Mouse (Mus musculus) thymus, postnatal 0 days (tissue): ENCODE measurements around the gene Timm29. TPM values are rescaled to one million over a fixed set of nuclear protein-coding genes. Genes with fewer than 3 reads are reported as not detected.

Source experiments
- DNase-seq: peaks from one replicate; pipeline ENCODE4 v3.0.0-alpha.2; 2015; ENCODE audit warnings: low spot score
- microRNA counts: library from miRNA; unstranded; fragments of <30 nt; microRNA quantifications from one replicate; lab custom pipeline; 2015
- microRNA-seq: library from miRNA; unstranded; fragments of <30 nt; microRNA quantifications from one replicate; pipeline ENCODE4, GENCODE M21; 2016; ENCODE audit warnings: borderline number of aligned reads
- polyA plus RNA-seq: library from polyadenylated mRNA; unstranded; fragments of >200 nt; fragmentation: Nextera tagmentation; extraction: Ambion mirVana; gene quantifications from 2 replicates; pipeline ENCODE4 v1.2.1, GENCODE M21; 2015

The Timm29 gene
- polyA plus RNA-seq, 1 experiment from 2014 or later = 30.9 TPM

DNA sequence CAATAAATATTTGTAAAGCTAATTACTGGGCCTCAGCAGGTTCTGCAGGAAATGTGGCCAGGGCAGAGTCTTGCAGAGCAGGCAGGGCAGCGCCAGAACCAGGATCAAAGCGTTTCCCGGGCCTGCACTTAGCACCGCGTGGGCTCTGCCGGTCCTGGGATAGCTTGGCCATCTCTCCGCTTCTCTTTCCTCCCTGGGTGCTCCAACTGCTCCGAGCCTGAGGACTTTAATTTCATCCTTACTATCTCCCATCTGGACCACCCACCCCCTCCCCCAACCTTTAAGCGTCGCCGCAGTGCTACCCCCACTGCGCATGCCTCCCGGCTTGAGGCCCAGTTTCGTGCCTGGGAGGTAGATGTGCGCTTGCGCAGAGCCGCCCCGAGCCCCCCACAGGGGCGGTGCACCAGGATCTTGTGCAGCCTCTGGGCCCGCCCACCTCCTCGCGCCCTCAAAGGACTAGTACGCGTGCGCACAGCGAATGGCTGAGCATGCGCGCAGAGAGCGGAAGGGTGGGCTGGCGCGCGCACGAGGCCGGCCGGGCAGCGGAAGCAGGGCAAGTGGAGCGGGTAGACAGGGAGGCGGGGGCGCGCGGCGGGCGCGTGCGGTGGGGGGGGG is 23.2 kb downstream of the Timm29 start, which contains the start of gene Smarca4:
Gene Smarca4, plus strand, starts transcription at position 553 of the 615 bp plus-strand sequence.
- DNase-seq = peak; percentile 100

DNA sequence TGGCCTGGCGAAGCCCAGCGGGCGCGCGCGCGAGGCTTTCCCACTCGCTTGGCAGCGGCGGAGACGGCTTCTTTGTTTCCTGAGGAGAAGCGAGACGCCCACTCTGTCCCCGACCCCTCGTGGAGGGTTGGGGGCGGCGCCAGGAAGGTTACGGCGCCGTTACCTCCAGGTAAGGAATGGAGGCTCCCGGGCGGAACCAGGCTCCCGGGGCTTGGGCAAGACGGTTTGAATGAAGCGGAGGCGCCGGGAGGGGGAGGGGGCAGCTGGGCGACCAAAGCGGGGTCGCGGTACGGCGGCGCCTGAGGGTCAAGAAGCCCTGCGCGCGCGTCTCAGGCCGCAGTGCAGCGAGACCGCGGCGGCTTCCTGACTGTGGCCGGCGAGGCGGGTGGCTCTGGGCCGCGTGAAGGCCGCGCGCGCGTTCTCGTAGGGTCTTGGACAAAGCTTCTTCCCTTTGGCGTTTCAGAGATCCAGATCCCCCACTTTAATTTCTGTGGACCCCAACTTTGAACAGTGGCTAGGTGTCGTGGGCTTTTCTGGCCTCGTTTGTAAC is 23.8 kb downstream of the Timm29 start:
- no peak for DNase-seq

DNA sequence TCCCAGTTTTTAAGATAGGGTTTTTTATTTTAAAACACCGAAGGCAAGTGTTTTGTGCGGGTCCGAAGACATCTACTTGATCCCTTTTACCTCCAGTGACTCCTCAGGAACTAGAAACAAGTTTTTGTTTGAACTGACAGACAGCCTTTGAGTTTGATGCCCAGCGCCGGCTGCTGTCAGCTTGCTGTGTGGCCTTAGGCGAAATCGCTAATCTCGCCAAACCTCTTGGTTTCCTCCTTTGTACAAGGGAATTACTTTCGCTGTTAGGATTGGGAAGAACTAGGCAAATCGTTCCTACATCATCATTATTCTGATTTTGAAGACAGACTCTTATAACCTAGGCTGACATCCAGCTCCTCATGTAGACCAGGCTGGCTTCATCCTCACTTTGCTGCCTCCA is 24.5 kb downstream of the Timm29 start:
- no peak for DNase-seq

DNA sequence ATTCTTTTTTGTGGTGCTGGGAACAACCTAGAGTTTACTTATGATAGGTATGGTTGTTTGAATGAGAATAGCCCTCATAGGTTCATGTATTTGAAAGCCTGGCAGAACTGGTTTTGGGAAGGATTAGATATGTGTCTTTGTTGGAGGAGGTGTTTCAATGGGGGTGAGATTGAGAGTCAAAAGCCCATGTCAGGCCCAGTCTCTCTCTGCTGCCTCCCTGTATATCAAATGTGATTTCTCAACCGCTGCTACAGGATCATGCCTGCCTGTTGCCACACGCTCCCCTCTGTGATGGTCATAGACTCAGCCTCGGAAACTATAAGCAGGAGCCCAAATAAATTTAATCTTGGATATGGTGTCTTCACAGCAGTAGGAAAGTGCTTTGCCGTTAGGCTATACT is 27.7 kb downstream of the Timm29 start:
- no peak for DNase-seq

DNA sequence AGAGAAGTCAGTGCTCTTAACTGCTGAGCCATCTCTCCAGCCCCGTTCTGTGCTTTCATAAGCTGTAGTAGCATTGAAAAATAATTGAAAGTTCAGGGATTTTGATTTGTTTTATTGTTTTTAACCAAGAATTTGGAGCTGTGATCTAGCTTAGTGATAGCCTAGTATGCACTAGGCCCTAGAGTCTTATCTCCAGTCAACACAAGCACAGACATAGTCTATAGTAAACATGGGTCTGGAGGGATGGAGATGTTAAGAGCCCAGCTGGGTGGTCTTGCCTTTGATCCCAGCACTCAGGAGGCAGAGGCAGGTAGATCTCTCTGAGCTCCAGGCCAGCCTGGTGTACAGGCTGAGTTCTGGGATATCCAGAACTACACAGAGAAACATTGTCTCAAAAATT is 30.2 kb downstream of the Timm29 start:
- DNase-seq = no peak

DNA sequence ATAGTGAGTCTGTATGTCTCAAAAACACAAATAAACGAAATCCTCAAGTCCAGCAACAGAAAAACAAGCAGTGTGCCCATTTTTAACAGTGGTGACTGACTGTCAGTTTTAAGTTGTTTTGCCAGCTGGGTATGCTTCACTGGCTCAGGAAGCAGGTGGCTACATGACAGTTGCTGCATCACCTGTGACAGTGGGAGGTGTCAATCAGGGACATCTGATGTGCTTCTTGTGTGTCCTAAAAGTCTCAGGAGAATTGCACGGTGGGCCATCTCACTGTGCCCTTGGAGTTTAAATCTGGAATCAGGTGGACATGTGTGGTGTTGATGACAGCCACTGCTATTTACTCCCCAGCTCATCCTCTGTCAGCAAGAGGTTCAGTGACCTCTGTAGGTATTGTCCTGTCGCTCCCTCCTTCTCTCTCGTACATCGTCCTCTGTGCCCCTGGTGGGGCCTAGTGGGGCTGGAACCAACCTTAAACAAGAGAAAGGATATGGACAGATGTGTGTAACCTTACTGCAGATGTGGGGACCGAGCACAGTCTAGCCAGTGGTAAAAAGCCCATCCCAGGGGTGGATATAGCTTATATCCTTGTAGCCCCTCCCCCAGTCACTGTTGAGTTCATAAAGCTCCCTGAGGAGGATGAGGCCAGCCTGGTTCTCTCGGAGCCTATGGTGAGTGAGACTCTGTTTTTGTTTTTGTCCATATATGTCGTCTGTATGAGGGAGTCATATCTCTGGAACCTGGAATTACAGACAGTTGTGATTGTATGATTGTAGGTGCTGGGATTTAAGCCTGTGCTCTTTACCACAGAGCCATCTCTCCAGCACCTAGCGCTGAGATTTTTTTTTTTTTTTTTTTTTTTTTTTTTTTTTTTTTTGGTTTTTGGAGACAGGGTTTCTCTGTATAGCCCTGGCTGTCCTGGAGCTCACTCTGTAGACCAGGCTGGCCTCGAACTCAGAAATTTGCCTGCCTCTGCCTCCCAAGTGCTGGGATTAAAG is 33.1 kb downstream of the Timm29 start:
- DNase-seq = peak; percentile 85

DNA sequence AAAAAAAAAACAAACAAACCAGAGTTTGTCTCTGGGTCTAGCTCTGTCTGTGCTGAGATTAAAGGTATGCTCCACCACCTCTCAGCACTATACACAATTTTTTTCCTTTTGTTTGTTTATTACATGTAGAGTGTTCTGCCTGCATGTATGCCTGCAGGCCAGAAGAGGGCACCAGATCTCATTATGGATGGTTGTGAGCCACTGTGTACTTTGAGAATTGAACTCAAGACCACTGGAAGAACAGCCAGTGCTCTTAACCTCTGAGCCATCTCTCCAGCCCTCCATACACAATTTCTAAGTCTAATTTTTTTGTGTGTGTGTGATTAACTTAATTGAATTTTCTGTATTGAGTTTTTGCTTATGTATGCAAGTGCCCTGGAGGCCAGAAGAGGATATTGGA is 34.0 kb downstream of the Timm29 start:
- DNase-seq = peak; percentile 54

DNA sequence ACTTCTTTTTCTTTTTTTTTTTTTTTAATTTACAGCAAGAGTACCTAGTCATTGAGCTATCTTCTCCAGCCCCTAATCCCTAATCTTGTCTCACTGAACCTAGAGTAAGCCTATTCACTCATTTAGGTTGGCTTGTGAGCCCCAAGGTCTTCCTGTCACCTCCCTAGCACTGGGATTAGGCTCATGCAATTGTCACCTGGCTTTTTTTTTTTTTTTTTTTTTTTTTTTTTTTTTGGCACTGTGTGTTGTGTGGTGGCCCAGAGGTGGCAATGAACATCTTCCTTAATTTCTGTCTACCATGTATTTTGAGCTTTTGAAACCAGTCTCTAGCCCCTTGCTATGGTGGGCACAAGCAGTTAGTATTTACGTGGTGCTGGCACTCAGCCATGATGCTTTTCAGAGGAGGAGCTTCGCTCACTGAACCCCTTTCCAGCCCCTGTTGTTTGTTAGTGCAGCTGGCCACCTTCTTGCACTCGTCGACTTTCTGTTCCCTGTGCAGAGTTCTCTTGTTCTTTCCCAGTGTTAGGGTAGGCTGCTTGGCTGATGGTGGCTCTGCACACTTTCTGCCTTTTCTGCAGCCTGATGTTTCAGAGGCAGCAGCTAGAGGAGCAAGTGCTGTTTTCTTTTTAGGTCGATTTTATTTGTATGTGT is 34.7 kb downstream of the Timm29 start:
- DNase-seq = peak; percentile 31

DNA sequence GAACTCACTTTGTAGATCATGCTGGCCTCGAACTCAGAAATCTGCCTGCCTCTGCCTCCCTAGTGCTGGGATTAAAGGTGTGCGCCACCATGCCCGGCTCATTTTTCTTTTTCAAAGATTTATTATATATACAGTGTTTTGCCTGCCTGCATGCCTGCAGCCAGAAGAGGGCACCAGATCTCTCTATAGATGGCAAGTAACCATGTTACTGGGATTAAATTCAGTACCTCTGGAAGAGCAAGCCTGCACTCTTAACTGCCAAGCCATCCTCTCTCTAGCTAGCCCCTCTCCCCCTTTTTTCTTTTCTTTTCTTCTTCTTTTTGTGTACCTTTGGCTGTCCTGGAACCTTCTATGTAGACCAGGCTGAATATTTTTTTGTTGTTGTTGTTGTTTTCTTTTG is 38.2 kb downstream of the Timm29 start:
- DNase-seq = peak; percentile 67

DNA sequence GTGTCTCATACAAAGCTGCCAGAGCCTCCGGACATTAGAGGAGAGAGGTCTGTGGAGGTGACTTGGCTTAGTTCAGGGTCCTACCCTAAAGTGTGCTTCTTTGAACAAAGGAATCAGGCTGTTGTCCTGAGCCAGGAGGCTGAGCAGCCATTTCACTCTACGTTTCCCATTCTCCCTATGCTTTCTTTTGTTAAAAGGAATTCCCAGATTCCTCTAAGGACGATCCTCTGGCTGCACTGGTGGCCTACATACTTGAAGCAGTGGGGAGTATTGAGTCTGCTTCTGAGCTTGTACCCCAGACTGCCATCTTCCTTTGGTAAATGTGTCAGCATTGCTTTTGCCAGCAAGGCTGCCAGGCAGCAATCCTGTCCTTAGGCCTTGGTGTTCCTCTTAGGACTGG is 40.6 kb downstream of the Timm29 start:
- DNase-seq = no peak

DNA sequence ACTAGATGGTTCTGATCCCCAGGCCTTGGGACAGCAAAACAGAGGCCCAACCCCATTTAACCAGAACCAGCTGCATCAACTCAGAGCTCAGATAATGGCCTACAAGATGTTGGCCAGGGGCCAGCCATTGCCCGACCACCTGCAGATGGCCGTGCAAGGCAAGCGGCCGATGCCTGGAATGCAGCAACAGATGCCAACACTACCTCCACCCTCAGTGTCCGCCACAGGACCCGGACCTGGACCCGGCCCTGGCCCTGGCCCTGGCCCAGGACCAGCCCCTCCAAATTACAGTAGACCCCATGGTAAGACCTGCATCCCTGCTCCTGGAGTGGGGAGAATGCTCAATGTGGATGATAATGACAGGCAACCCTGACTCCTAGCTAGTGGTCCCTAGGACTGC is 43.1 kb downstream of the Timm29 start:
- no peak for DNase-seq

DNA sequence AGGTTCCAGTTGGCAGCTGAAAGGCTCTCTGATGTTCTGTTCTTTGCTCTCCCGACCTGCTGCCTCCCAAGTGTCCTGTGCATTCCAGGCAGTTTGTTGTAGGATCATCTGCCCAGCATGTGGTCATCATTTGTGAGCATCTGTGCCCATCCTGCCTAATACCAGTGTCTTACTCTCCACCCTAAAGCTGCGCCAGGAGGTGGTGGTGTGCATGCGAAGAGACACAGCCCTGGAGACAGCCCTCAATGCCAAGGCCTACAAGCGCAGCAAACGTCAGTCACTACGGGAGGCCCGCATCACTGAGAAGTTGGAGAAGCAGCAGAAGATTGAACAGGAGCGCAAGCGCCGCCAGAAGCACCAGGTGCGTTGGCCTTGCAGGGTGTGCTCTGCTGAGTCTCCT is 46.5 kb downstream of the Timm29 start:
- DNase-seq = no peak

MicroRNAs encoded within 50 kb of the gene (microRNA counts, 519-probe panel; counts per million panel counts)
- microRNA mmu-miR-1946b (lab: Ali Mortazavi, UCI) = 473 counts per million, percentile 71 among the panel's probes with 10 or more counts

Small RNA genes lying within 50 kb of the gene (microRNA-seq; reads per million reads assigned to microRNA genes)
- gene Mir1946b = not detected

Other genes with a start within 250 kb of the Timm29 start
- gene Ilf3, start 224.9 kb upstream of the Timm29 start, polyA plus RNA-seq = 138 TPM in 2 replicates
- gene Qtrt1, start 180.9 kb upstream of the Timm29 start, polyA plus RNA-seq = 27.0 and 29.1 TPM in 2 replicates
- 107 TPM in 2 replicates for gene Dnm2, start 167.8 kb upstream of the Timm29 start, polyA plus RNA-seq
- gene Tmed1, start 82.5 kb upstream of the Timm29 start, polyA plus RNA-seq = 30.2 and 31.1 TPM in 2 replicates
- gene AB124611, start 66.5 kb upstream of the Timm29 start, polyA plus RNA-seq = 18.8 and 19.9 TPM in 2 replicates
- gene Carm1, start 45.8 kb upstream of the Timm29 start, polyA plus RNA-seq = 10.9 and 12.4 TPM in 2 replicates
- 26.8 and 27.2 TPM in 2 replicates for gene Yipf2, start 106 bp downstream of the Timm29 start, polyA plus RNA-seq
- gene Smarca4, start 23.4 kb downstream of the Timm29 start, polyA plus RNA-seq = 62.3 and 71.5 TPM in 2 replicates
- gene Ldlr, start 130.8 kb downstream of the Timm29 start, polyA plus RNA-seq = 16.9 and 21.8 TPM in 2 replicates
- 136 and 144 TPM in 2 replicates for gene Spc24, start 167.6 kb downstream of the Timm29 start, polyA plus RNA-seq
- gene Kank2, start 206.0 kb downstream of the Timm29 start, polyA plus RNA-seq = 1.8 and 2.0 TPM in 2 replicates
- 0.16 TPM in 1 of 2 replicates, not detected in the other for gene Angptl8, start 242.8 kb downstream of the Timm29 start, polyA plus RNA-seq